Mouse (Mus musculus) layer of hippocampus, adult 18-20 months (tissue): Measurements from ENCODE around the gene Chmp6. TPM values are rescaled to one million over a fixed set of nuclear protein-coding genes. Genes with fewer than 3 reads are reported as not detected.

Source experiments
- DNase-seq, 2 experiments: peaks; one replicate each; pipeline ENCODE4 v3.0.0; 2022; ENCODE audit warnings: low spot score in 2 of 2
- long read RNA-seq: library from polyadenylated mRNA; stranded (forward); transcript quantifications from one replicate; pipeline ENCODE4 v2.0.0, GENCODE M21; 2021
- total RNA-seq, 2 experiments: library from RNA; stranded (reverse); gene quantifications; 2 replicates each; pipeline ENCODE4 v1.2.3; 2021

Gene Chmp6
- total RNA-seq: 10 to 100 TPM; 33.7 to 36.0 TPM
- long read RNA-seq, transcript Chmp6-201 (8 exons, 1,557 nt): major isoform, 47 of 52 reads
- long read RNA-seq, partial matches to known transcripts: 0 of 52 reads
- long read RNA-seq, other reads (novel, unspliced or antisense): 5 of 52 reads

DNA sequence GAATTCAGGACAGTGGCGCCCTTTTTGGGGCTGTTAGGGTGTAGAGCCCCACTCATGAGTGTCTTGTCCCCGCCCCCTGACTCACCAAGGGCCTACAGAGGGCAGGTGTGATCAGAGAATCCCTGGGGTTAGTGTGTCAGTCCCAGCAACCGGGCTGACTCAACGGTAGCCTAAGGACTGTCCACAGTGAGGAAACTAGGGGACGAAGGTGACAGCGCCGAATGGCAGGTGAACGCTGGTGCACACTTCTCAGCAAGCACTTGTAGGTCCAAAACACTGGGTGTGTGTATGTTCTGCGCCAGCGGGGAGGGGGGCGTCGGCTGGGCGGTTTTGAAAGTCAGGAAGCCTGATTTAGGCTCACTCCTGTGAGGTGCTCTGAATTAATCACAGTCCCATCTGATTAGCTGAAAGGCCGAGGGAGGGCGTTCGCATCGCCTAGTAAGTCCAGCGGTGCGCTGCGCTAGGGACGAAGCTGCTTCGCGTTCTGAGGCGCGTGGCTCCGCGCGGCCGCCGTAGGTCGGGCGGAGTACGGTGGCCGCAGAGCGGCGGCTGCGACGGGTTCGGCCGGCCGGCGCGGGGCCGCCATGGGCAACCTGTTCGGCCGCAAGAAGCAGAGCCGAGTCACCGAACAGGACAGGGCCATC, at the start of gene Chmp6:
Gene Chmp6 (plus strand): TSS at position 151 of the 644 bp plus-strand sequence.
- peak; percentile 83 to 94 for DNase-seq

DNA sequence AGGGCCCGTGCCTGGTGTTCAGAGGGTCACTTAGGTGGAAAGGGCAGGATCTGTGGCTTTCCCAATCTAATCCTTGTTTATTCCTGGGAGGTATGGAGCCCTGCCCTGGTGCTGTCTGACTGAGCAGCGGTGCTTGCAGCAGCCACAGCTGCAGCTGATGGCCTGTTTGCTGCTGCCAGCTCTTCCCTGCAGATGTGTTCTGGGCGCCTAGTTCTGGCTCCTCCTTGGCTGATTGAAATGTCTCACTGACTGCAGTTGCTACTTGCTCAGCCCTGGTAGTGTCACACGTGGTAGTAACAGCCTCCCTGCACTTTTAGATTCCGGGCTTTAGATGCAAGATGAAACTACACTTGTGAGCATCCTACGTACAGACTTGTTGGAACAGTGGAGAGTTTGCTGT, 46.4 kb upstream of the Chmp6 start:
- DNase-seq: no peak

DNA sequence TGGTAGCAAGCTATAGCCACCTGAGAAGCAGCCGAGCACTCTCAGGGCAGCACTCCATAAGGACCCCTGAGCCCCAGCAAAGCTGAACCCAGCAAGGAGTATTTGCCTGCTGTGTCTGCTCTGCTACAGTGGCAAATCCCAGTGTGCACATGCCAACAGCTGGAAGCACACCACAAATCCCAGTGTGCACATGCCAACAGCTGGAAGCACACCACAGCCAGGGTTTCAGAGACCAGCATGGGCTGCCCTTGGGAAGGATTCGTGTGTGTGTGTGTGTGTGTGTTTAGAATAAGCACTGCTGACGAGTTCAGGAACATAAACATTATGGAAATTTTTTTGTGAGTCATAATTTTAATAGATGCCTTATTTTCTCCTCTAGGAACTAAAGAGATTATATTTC, 45.1 kb upstream of the Chmp6 start:
- DNase-seq: no peak

DNA sequence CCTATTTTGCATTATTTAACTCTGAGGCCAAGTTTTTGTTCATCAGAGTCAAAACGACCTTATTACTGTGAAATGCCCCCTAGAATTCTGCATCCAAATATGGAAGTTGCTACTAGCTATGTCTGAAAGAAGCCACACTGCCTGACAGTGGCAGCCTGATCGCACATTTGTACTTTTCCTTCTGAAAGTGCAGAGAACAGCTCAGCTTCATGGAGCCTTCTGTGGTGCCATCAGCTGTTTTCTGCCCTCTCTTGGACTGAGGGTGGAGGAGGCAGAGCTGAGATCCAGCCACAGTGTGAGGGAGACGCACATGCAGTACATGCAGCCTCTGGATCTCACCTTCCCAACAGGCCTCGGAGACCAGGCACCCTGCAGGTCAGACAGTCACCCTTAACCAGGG, 44.7 kb upstream of the Chmp6 start:
- DNase-seq: peak in 1 of 2 experiments; percentile 42

DNA sequence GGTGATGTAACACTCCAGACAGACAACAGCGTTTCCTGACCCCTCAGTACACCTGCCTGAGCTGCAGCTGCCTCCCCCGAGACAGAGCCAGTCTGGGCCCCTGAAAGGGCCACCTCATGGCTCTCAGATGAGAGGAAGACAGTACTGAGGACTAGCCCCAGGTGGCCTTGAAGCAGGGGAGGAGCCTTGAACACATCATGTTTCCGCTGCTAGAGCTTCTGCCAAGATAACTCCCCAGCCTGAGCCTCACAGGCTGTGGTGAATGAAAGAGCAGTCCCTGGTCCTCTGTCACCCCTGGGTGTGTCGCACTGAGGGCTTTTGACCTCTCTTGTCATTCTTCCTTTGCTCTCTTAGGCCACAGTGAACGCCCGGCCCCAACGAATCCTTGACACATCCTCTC, 42.1 kb upstream of the Chmp6 start:
- no peak for DNase-seq

DNA sequence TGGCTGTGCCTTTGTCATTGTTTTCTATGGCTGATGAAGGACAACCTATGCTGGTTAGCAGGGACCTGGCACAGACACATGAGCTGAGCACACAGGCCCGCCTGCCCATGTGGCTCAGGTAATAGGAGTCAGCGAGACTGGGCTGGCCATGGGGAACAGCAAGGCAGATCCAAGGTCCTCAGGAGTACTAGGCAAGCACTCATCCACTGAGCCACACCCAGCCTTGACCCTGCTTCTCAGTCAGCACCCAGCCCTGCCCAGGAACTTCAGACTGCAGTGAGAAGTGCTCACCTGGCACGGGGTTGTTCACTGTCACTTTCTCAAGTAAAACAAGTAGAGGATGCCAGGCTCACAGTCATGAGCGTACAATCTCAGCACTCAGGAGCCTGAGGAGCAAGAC, 39.6 kb upstream of the Chmp6 start:
- no peak for DNase-seq

DNA sequence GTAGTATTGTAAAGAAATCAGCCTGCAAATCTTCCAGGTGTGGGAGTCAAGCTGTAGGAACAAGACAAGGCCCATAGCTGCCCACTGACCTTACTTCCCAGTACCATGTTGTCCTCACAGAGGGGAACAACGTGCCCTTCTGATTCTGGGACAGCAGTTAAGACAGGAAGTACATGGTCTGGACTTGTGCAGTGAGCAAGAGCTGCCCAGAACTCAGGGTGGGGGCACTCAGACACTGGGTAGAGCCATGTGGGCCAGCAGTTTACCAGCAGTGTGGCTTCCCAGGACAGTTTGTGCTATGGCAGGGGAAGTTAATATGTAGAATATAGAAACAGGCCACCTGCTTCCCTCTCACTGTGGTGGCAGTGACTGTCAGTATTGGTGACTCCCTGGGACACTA, 38.4 kb upstream of the Chmp6 start:
- DNase-seq: no peak

DNA sequence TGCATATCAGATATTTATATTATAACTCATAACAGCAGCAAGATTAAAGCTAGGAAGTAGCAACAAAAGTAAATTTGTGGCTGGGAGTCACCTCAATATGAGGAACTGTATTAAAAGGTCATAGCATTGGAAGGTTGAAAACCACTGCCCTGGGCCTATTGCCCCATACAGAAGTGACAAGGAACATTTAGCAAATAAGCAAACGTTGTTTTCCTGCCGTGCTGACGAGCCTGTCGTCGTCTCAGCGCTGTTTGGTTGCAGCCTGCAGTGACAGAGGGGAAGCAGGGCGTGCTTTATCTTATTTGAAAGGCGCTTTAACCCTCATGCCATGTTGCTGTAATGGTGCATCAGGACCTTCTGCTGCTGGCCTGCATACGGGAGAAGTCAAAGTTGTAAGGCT, 37.6 kb upstream of the Chmp6 start:
- no peak for DNase-seq

DNA sequence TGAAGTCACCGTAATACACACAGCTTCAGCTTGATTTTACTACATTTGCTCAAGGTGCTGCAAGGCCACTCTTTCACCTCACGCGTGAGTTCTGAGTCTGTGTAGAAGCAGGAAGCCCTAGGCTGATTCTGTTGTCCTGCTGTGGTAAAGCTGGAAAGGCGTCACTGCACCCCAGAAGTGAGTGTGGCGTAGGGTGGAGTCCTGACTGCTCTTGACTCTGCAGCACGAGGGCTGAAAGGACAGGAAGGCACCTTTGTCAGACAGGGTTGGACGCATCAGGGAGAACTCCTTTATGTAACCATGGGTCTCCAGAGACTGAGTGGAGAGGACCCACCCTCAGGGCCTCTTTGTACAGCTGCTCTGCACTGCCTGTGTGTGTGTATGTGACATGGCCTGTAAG, 36.1 kb upstream of the Chmp6 start:
- no peak for DNase-seq

DNA sequence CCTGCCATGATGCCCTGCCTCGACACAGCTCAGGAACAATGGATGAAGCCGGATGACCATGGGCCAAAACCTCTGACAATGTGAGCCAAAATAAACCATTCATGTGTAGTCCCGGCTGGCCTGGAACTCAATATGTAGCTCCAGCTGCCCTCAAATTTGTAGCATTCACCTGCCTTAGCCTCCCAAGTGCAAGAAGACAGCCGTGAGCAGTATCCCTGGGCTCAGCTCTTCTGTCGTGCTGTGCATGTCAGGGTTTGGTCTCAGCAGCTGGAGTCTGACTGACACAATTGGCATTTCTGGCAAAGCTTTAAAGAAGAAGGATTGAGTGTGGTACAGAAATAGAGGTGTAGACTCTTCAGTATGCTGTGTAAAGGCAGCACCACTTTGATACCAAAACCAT, 33.7 kb upstream of the Chmp6 start:
- DNase-seq: no peak

DNA sequence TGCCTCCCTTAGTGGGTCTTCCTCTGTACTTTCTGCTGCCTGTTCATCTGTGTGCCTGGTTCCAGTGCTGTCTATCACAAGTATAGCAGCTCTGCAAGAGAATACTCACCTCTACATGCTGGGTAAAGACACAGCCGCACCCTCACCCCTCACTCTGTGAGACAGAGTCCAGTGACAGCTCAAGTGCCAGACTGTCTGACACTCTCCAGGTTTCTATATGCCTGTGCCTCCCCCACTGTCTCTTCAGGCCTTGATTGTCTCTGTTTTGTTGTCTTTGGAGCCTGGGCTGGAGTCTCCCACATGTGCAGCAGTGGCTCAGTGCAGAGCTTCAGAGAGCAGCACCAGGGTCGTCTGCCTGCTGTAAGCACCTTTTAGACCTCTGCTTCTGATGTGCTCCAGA, 29.6 kb upstream of the Chmp6 start:
- DNase-seq: no peak

DNA sequence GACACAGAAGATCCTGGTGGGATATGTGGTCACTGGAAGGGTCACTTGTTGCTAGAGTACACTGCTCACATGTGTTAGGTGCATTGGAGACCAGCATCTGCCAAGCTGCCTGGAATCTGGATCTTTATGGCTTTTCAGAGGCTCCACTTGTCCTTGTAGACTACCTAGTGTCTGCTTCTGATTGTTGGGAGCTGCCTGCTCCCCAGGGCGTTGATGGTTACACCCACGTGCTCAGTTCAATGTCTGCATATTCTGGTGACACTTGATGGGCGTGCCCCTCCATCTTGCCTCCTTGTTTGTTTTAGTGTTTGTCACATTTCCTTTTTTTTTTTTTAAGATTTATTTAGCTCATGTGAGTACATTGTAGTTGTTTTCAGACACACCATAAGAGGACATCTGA, 23.3 kb upstream of the Chmp6 start:
- DNase-seq: no peak

DNA sequence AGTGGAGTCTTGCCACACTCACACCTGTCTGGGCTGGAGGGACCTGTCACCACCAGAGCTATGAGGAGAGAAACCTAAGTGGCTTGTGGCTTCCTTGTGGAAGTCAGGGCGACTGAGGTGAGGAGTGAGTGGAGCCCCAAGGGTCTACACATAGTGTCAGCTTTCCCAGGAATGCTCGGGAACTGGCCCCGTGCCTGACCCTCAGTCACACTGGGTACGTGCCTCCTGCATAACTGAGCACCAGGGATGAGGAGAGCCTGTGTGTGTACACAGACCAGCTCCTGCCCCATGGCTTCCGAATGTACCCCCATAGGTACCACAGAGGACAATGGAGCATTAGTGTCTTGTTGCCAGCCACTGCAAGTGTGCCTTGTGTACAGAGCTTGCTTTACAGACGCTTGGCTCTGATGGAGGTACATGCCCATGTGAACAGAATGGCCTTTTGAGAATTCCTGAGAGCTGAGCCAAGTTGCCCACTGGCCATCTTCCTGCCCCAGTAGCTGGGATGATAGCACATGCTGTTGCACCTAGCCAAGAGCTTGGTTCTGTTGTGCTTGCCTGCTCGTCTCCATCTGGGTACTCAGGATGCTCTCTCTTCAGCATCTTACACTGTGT, 21.5 kb upstream of the Chmp6 start:
- no peak for DNase-seq

DNA sequence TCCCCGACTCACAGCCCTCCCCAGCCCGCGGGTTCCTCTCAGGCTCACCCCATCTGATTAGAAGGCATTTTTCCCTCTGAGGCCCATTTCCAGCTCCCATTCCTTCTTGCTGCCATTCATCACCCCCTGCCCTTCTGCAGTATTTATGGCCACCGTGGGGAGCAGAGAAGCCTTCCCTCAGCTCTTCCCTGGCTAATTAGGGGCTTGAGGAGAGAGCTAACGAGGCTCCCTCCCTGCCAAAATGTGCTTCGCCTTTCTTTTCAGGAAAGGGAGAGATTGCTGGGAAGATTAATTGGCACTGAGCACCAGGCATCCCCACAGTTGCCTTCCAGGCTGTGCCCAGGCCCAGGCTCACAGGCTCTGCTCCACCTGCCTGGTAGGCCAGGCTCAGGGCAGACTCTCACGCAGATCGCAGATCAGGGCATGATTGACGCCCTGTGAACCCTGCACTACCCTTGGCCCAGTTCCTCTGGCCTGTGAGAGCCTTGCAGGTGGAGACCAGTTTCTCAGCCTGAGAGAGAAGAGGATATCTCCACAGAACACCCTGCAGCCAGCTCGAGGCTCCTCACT, 19.5 kb upstream of the Chmp6 start:
- DNase-seq: no peak

DNA sequence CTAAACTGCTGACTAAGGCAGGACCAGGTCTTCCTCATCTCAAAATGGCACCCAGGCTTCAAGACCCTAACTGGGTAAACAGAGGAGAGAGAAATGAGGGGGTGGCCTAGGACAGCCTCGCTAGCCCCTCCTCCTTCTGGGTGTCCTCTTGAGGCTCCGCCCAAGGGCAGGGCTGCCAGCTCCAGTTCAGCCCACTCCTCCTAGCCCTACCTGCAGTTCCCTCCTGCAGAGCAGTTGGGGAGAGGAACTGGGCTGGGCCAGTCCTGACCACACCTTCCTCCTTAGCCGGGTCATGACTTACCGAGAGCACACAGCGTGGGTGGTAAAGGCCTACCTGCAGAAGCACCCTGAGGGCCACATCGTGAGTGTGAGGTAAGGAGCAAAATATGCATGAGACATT, 18.6 kb upstream of the Chmp6 start:
- no peak for DNase-seq

DNA sequence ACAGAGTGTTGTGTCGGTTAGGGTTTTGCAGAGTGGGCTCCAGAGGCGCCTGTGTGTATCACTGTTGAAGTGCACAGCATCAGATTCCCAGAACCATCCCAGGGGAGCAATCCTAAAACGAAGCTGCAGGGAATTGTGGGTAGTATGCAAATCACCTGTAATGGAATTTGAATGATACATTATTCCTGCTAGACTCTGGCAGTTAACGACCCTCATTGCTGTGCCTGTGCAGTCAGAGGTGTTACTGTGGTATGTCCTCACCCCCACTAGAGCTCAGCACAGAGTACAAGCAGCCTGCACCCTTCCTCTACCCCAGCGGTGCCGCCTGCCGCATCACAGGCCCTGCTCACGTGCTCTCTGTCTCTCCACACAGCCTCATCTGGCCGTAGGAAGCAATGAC, 16.2 kb upstream of the Chmp6 start:
- DNase-seq: no peak

DNA sequence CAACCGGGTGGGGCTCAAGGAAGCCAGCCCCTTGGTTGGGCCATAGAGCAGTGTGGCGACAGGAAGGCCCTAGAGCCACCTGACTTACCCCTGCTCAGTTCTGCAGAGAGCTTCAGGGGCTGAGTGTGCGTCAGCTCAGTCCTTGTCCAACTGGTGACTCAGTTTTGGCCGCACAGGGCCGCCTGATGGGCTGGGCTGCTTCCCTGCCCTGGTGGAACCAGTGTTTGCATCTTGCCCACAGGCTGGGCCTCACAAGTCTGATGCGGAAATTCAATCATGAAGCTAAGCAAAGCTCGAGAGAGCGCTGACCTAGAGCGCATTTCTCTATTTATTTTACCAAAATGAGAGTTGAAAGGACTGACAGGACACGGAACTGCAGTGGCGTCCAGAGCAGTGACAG, 14.3 kb upstream of the Chmp6 start:
- DNase-seq: no peak

DNA sequence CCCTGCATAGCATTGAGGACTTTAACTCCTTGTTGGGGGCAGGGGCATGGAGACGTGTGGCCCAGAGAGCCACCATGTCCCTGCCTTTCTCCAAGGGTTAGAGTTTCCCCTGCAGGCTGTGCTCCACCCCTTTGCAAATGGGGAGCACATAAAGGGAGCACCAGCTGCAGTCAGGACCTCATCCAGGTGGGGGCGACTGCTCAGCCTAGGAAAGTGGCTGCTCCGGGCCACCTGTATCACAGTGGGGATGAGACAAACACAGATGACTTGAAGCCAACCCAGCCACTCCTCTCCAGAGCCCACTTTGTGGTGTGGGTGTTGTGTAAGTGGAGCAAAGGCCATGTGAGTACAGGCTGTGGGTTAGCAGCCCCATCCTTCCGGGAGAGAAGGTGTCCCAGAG, 12.1 kb upstream of the Chmp6 start:
- DNase-seq: no peak

DNA sequence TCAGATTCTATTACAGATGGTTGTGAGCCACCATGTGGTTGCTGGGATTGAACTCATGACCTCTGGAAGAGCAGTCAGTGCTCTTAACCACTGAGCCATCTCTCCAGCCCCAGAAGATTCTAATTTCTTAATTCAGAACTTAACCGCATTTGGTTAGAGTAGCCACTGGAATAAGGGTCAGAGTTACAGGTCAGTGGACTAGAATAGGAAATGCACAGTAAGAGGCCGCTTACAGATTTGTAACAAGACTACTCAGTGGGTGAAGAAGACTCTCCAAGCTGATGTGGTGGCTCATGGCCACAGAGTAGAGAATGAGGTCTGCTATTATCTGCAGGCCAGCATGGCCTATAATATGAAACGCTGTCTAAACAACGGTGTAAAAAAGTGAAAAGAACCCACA, 10.3 kb upstream of the Chmp6 start:
- no peak for DNase-seq

DNA sequence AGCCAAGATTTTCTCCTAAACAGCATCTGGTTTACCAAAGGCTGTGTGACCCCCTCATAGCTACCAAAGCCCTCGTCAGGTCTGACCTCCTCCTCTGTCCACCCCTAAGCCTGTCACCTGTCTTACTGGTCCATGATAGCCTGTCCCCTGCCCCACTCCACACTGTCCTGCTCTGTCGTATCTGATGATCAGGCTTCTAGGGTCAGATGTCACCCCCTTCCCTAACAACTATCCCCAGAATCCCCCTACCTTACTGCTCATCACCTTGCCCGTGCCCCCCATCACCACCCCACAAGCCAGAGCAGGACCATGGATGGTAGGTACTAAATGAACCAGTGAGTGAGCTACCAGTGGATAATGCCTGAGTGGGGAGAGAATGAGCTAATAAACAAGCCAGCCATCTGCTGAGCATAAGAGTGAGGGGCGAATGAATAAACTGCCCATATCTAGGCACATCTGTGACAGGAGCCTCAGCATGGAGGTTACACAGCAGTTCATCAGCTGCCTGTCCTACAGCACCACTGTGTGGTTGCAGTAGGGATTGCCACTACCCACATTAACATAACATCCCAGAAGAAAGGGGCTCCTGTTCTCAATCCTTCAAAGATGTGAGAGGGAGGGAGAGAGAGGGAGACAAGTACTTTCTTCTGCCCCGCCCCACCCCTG, 8.5 kb upstream of the Chmp6 start:
- peak; percentile 67 to 91 for DNase-seq

DNA sequence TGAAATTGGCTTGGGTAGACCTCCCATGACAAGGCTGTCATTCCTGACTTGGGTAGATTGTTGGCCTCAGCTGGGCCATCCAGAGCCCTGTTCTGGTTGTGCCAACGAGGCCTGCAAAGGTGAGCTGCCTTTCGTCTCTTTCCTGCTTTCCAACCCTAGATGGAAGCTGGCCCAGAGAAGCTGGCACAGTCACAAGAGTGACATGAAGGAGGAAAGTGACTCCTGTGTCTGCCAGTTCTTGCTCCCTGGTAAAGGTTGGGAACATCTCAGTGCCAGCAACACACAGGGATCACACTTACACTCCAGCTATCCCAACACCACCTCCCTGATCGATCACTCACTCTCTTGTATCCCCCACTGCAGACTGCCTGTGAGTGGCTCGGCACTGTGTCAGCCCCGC, 7.4 kb upstream of the Chmp6 start:
- no peak for DNase-seq

DNA sequence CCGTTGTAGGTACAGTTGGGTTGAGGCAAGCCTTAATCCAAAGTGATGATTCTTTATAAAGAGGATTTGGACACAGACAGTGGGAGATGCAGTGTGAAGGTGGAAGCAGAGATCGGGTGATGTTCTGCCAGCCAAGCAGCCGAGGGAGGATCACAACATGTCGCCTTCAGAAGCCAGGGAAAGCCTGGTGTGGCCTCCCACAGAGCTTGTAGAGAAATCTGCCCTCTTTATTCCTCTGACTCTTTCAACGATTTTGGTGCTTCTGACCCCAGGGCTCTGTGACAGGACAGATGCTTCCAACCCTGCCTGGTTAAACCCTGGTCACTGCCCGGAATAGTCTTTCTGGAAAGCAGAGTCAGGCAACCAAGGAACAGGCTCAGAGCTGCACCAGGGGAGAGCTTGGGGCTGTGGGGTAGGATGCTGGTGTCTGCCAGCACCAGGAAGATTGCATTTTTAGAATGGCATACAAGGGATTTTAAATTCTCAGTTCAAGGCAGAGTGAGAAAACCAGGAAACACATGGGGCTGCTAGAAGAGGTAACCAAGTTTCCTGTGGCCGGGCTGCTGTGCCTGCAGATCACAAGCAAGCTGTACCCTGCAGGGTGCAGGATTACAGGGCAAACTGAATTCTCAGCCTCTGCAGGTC, 6.1 kb upstream of the Chmp6 start:
- DNase-seq: peak in 1 of 2 experiments; percentile 72
